Mouse (Mus musculus) hindbrain, embryonic 13.5 days (tissue): ENCODE measurements around the gene Shroom4. TPM values are rescaled to one million over a fixed set of nuclear protein-coding genes. Genes with fewer than 3 reads are reported as not detected.

Experiments
- ATAC-seq: fragments of 200-750 bp; cut with Nextera tagmentation; 2 replicates; pipeline ENCODE4 v1.8.0; 2017; ENCODE audit warnings: moderate TSS enrichment; ENCODE audit not compliant: low FRiP score
- H3K27ac ChIP-seq: fragments of 300-500 bp; sonication (generic); 2 replicates; pipeline ENCODE4 v1.5.1; 2015; ENCODE audit warnings: inconsistent platforms, mild to moderate bottlenecking, moderate library complexity
- H3K27me3 ChIP-seq: fragments of 300-500 bp; sonication (generic); 2 replicates; pipeline ENCODE4 v1.6.1; 2015; ENCODE audit warnings: mild to moderate bottlenecking, inconsistent platforms
- H3K36me3 ChIP-seq: fragments of 300-500 bp; sonication (generic); 2 replicates; pipeline ENCODE4 v1.6.1; 2015; ENCODE audit warnings: mild to moderate bottlenecking, inconsistent platforms
- H3K4me1 ChIP-seq: fragments of 300-500 bp; sonication (generic); replicated peaks from 2 replicates; pipeline ENCODE4 v1.6.1; 2015; ENCODE audit warnings: inconsistent platforms
- H3K4me2 ChIP-seq: fragments of 300-500 bp; sonication (generic); 2 replicates; pipeline ENCODE4 v1.6.1; 2015; ENCODE audit warnings: inconsistent platforms, mild to moderate bottlenecking, moderate library complexity
- H3K4me3 ChIP-seq: fragments of 300-500 bp; sonication (generic); 2 replicates; pipeline ENCODE4 v1.5.1; 2015; ENCODE audit warnings: mild to moderate bottlenecking, inconsistent platforms
- H3K9ac ChIP-seq: fragments of 300-500 bp; sonication (generic); 2 replicates; pipeline ENCODE4 v1.6.1; 2015; ENCODE audit warnings: mild to moderate bottlenecking, inconsistent platforms
- H3K9me3 ChIP-seq: fragments of 300-500 bp; sonication (generic); 2 replicates; pipeline ENCODE4 v1.6.1; 2016; ENCODE audit warnings: inconsistent platforms
- WGBS: fragments of 180-500 bp; shearing (Covaris S2); methylation state at CpG from one replicate; pipeline ENCODE4 v1.1.7; 2015; 5-methylcytosine and 5-hydroxymethylcytosine counted together
- polyA plus RNA-seq: library from polyadenylated mRNA; unstranded; fragments of >200 nt; fragmentation: Nextera tagmentation; extraction: Ambion mirVana; gene quantifications from 2 replicates; pipeline ENCODE4 v1.2.1, GENCODE M21; 2015

The Shroom4 gene
- polyA plus RNA-seq: 1.4 and 2.4 TPM in 2 replicates

DNA sequence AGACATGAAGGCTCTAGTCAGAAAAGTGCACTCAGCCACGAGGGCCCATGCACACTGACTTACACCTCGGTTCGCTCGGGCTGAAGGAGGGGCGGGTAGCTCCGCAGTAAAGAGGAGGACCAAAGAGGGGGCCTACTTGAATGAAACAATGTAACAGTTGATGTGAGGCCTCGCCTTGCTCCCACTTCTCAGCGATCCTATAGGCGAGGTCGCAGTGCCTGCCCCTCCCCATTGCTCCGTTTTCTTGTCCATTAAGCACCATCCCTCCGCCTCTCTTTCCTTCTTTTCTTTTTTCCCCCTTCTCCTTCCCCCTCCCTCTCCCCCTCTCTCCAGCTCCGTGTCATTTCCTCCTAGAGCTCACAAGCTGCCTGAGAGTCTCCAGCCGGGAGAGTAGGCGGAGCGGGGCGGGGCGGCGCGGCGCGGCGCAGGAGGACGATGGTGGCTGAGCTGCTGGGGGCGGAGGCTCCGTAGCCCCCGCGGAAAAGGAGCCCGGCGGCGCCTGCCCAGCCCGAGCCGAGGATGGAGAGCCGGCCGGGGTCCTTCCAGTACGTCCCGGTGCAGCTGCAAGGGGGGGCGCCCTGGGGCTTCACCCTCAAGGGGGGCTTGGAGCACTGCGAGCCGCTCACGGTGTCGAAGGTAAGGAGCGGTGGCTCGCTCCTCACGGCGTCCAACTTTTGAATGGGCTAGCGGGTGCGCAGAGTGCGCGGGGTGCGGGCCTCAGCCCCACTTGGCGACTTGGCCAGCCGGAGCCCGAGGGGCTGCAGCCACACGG, at the start of gene Shroom4:
TSS of gene Shroom4 (plus strand) at position 229 of the 772 bp plus-strand sequence.
- Histone ChIP-seq H3K4me3 (peak within 1 kb of the TSS; percentile 59), H3K9ac (peak within 1 kb of the TSS; percentile 76), H3K36me3 (no peaks in the 10 kb centered on the region), H3K27ac (peak within 1 kb of the TSS; percentile 64), H3K9me3 (no peaks in the 10 kb centered on the region), H3K4me2 (peak within 1 kb of the TSS; percentile 62), H3K4me1 (peaks cover 3% of the 10 kb centered on the region; the same call in 1 of the 2 replicates), H3K27me3 (no peaks in the 10 kb centered on the region)
- ATAC-seq: peak; percentile 96
- WGBS: 16% methylated on average over 46 of the region's 55 CpGs

DNA sequence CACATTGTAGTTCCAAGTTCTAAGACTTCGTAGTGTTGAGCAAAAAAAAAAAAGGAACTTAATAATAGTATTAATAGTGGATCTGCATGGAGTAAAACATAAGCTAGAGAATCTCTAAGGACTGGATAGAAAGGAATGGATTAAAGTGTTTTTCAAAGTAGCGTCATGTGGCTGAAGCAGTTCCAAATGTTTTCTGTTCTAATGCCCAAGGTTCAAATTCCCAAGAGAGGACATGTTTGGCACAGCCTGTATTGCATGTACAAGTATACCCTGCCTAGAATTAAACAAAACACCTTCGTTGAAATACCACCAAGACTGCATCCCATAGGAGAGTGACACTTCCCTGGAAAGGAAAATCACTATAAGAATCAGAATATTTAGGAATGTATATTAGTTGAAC, 42.8 kb upstream of the Shroom4 start:
- H3K27me3 ChIP-seq: no peaks in the 10 kb centered on the region
- H3K36me3 ChIP-seq: no peaks in the 10 kb centered on the region
- H3K4me1 ChIP-seq: no peaks in the 10 kb centered on the region
- 83% methylated on average over 3 of the region's 3 CpGs for WGBS
- H3K27ac ChIP-seq: no peak overlapping the region
- H3K4me3 ChIP-seq: no peak overlapping the region
- ATAC-seq: no peak
- H3K9ac ChIP-seq: no peak overlapping the region
- H3K9me3 ChIP-seq: no peaks in the 10 kb centered on the region
- no peak overlapping the region for H3K4me2 ChIP-seq

DNA sequence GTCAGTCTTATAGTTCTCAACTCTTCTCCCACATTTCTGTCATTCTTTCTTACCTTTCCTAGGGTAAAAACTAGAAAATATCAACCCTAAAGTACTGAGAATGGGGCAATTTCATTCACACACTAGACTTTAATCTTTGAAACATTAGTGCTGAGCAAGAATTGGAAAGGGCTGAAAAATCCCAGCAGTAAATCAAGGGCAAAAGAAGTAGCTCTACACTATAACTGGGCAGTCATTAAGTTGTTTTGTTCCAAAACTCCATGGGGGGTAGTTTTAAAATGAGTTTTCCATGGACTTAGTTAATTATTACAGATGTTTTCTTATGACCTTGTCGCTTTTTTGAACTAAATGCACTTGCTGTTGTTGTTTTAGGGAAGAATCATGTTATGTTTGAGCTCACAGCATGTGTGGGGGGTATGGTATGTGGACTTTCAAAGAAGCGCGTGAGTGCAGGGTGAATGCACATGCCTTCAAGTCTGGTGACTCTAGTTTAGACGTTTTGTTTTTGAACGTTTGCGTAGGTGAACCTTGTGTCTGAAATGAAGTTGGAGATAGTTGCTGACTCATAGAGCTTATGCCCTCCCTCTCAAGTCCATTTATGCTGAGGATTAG, 42.0 kb upstream of the Shroom4 start:
- no peaks in the 10 kb centered on the region for H3K36me3 ChIP-seq
- no peaks in the 10 kb centered on the region for H3K4me1 ChIP-seq
- ATAC-seq: no peak
- no peaks in the 10 kb centered on the region for H3K27me3 ChIP-seq
- H3K9me3 ChIP-seq: no peaks in the 10 kb centered on the region
- WGBS: 71% methylated on average over 6 of the region's 6 CpGs
- H3K27ac ChIP-seq: no peak overlapping the region
- H3K9ac ChIP-seq: no peak overlapping the region
- no peak overlapping the region for H3K4me3 ChIP-seq
- H3K4me2 ChIP-seq: no peak overlapping the region

DNA sequence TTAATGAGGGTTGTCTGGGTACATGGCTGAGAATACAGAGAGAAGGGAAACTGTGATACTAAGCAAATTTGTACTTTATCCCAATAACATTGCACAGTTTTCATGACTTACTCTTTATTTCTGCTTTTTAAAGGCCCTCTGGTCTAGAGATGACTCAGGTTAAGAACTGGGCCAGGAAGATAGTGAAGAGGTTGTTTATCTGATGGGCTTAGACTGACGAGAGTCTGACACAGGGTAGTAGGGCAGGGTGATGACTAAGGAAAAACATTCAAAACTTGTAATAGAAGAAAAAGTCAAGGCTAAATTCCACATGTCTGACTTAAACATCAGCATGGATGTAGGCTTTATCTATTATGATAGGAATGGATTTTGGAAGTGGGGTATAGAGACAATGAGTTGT, 30.8 kb upstream of the Shroom4 start:
- H3K9me3 ChIP-seq: no peaks in the 10 kb centered on the region
- H3K4me3 ChIP-seq: no peak overlapping the region
- no peaks in the 10 kb centered on the region for H3K4me1 ChIP-seq
- H3K9ac ChIP-seq: no peak overlapping the region
- 83% methylated on average over 1 of the region's 1 CpGs for WGBS
- H3K4me2 ChIP-seq: no peak overlapping the region
- no peak overlapping the region for H3K27ac ChIP-seq
- no peaks in the 10 kb centered on the region for H3K36me3 ChIP-seq
- no peak for ATAC-seq
- no peaks in the 10 kb centered on the region for H3K27me3 ChIP-seq

DNA sequence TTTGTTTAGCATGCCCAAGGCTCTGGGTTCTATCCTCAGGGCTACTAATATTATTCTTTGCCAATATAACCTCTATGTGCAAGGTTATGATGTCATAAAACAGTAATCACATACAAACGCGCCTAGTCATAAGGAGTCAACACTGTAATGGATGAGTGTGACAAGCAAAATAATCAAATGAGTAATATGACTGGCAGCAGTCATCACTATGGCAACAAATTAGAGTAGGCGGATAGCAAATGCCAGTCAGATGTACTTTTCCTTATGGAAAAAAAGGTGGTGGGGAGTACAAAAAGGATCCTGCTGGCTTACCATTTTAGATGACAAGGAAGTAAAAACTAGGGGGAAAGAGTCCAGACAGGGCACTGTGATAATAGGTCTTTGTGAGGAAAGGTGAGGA, 28.9 kb upstream of the Shroom4 start:
- H3K9ac ChIP-seq: no peak overlapping the region
- no peaks in the 10 kb centered on the region for H3K36me3 ChIP-seq
- ATAC-seq: no peak
- H3K4me3 ChIP-seq: no peak overlapping the region
- 83% methylated on average over 3 of the region's 3 CpGs for WGBS
- H3K4me1 ChIP-seq: no peaks in the 10 kb centered on the region
- no peaks in the 10 kb centered on the region for H3K27me3 ChIP-seq
- no peak overlapping the region for H3K4me2 ChIP-seq
- H3K27ac ChIP-seq: no peak overlapping the region
- H3K9me3 ChIP-seq: no peaks in the 10 kb centered on the region

GRCm38 (mm10) chrX:6393861-6394260, 5.8 kb upstream of the Shroom4 start:
- H3K36me3 ChIP-seq: no peaks in the 10 kb centered on the region
- no peaks in the 10 kb centered on the region for H3K27me3 ChIP-seq
- H3K27ac ChIP-seq: no peak overlapping the region
- no peak overlapping the region for H3K9ac ChIP-seq
- no peak overlapping the region for H3K4me2 ChIP-seq
- ATAC-seq: no peak
- no peaks in the 10 kb centered on the region for H3K4me1 ChIP-seq
- no peak overlapping the region for H3K4me3 ChIP-seq
- WGBS: 76% methylated on average over 1 of the region's 1 CpGs
- H3K9me3 ChIP-seq: no peaks in the 10 kb centered on the region

GRCm38 (mm10) chrX:6399193-6399592, 461 bp upstream of the Shroom4 start:
- Histone ChIP-seq H3K27ac (peak overlapping the region; percentile 64; the same call in 1 of the 2 replicates), H3K4me1 (peaks cover 3% of the 10 kb centered on the region; the same call in 1 of the 2 replicates), H3K36me3 (no peaks in the 10 kb centered on the region), H3K9ac (0 out of 2 replicates have a peak overlapping the region, but pooled peaks have one; percentile 76), H3K4me3 (peak overlapping the region; percentile 59), H3K27me3 (no peaks in the 10 kb centered on the region), H3K9me3 (no peaks in the 10 kb centered on the region), H3K4me2 (peak overlapping the region; percentile 62)
- WGBS: 38% methylated on average over 1 of the region's 1 CpGs
- ATAC-seq: peak; percentile 4; the same call in 1 of the 2 replicates

GRCm38 (mm10) chrX:6400398-6401020, 855 bp downstream of the Shroom4 start:
- H3K4me1 ChIP-seq: peaks cover 3% of the 10 kb centered on the region; the same call in 1 of the 2 replicates
- peak overlapping the region; percentile 59 for H3K4me3 ChIP-seq
- peak; percentile 50 for ATAC-seq
- WGBS: 14% methylated on average over 23 of the region's 49 CpGs
- no peaks in the 10 kb centered on the region for H3K9me3 ChIP-seq
- no peaks in the 10 kb centered on the region for H3K27me3 ChIP-seq
- H3K27ac ChIP-seq: peak overlapping the region; percentile 64
- H3K36me3 ChIP-seq: no peaks in the 10 kb centered on the region
- H3K4me2 ChIP-seq: peak overlapping the region; percentile 62
- H3K9ac ChIP-seq: peak overlapping the region; percentile 76

GRCm38 (mm10) chrX:6402921-6403320, 3.3 kb downstream of the Shroom4 start:
- 80% methylated on average over 4 of the region's 4 CpGs for WGBS
- Histone ChIP-seq H3K4me3 (no peak overlapping the region), H3K9ac (no peak overlapping the region), H3K27me3 (no peaks in the 10 kb centered on the region), H3K4me2 (no peak overlapping the region), H3K4me1 (peaks cover 3% of the 10 kb centered on the region; the same call in 1 of the 2 replicates), H3K9me3 (no peaks in the 10 kb centered on the region), H3K27ac (no peak overlapping the region), H3K36me3 (no peaks in the 10 kb centered on the region)
- no peak for ATAC-seq

- H3K9ac ChIP-seq: no peak overlapping the region
- no peaks in the 10 kb centered on the region for H3K9me3 ChIP-seq
- H3K4me3 ChIP-seq: no peak overlapping the region
- H3K4me1 ChIP-seq: no peaks in the 10 kb centered on the region
- H3K4me2 ChIP-seq: no peak overlapping the region
- H3K27me3 ChIP-seq: no peaks in the 10 kb centered on the region
- no peak for ATAC-seq
- no peaks in the 10 kb centered on the region for H3K36me3 ChIP-seq
- WGBS: 68% methylated on average over 6 of the region's 6 CpGs
- H3K27ac ChIP-seq: no peak overlapping the region
These were observed 9.5 kb downstream of the Shroom4 start for GRCm38 (mm10) chrX:6409114-6409513.

DNA sequence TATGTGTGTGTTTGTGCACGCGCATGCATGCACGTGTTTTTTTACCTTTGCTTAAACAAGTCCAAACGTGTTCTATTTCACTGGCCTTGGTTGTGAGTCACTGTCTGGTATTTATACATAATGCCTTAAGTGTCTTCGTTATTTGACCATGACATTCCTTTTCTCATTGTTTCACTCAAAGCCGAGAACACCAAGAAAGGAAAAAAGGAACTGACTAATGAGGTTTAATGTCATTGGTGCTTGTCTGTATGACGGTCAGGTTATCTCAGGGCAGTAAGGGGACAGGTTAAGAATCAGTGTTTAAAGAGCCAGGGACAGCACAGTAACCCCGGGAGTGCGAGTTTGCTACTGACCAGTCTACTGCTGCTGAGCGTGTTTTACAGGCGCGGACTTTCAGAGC, 15.8 kb downstream of the Shroom4 start:
- no peak overlapping the region for H3K27ac ChIP-seq
- no peaks in the 10 kb centered on the region for H3K27me3 ChIP-seq
- H3K4me3 ChIP-seq: no peak overlapping the region
- H3K36me3 ChIP-seq: no peaks in the 10 kb centered on the region
- 77% methylated on average over 12 of the region's 12 CpGs for WGBS
- ATAC-seq: no peak
- no peak overlapping the region for H3K9ac ChIP-seq
- H3K4me2 ChIP-seq: no peak overlapping the region
- no peaks in the 10 kb centered on the region for H3K4me1 ChIP-seq
- no peaks in the 10 kb centered on the region for H3K9me3 ChIP-seq

GRCm38 (mm10) chrX:6415936-6416335, 16.3 kb downstream of the Shroom4 start:
- no peaks in the 10 kb centered on the region for H3K36me3 ChIP-seq
- no peaks in the 10 kb centered on the region for H3K4me1 ChIP-seq
- ATAC-seq: no peak
- no peak overlapping the region for H3K4me2 ChIP-seq
- H3K27ac ChIP-seq: no peak overlapping the region
- 65% methylated on average over 5 of the region's 5 CpGs for WGBS
- H3K4me3 ChIP-seq: no peak overlapping the region
- H3K27me3 ChIP-seq: no peaks in the 10 kb centered on the region
- H3K9me3 ChIP-seq: no peaks in the 10 kb centered on the region
- no peak overlapping the region for H3K9ac ChIP-seq
